Mouse (Mus musculus): ENCODE measurements around the gene Dpm2.

- no peak for TF ChIP-seq CTCF (IDR thresholded peaks at IDR 0.05; ENCODE audit: control insufficient read depth, insufficient read depth, low read length)
- no peak for TF ChIP-seq POLR2A (IDR thresholded peaks at IDR 0.05; ENCODE audit: borderline replicate concordance, control insufficient read depth, low read depth, low read length)
Measured at GRCm38 (mm10) chr2:32590224-32590623, 19.6 kb downstream of the Dpm2 start.

Measured in bone marrow, adult 2 months (tissue).